Mouse (Mus musculus) right cerebral cortex, postnatal 36 days (tissue): ENCODE results near the gene 4930452B06Rik.

ENCODE experiments used
- DNase-seq, 2 experiments: peaks; one replicate each; pipeline ENCODE4 v3.0.0; 2022; ENCODE audit warnings: low spot score in 2 of 2, mixed read lengths in 1 of 2

The 4930452B06Rik gene

GRCm38 (mm10) chr14:8525232-8525631 is 140.8 kb downstream of the 4930452B06Rik start:
- DNase-seq, result no peak

GRCm38 (mm10) chr14:8517681-8518080 is 148.4 kb downstream of the 4930452B06Rik start:
- no peak for DNase-seq

GRCm38 (mm10) chr14:8514071-8514470 is 152.0 kb downstream of the 4930452B06Rik start:
- no peak for DNase-seq

GRCm38 (mm10) chr14:8511276-8511675 is 154.8 kb downstream of the 4930452B06Rik start:
- DNase-seq, result peak; percentile 11 to 24

- DNase-seq, result no peak
Measured at GRCm38 (mm10) chr14:8510288-8510959, 155.6 kb downstream of the 4930452B06Rik start.

GRCm38 (mm10) chr14:8508669-8509068 is 157.4 kb downstream of the 4930452B06Rik start:
- DNase-seq, result no peak

- DNase-seq, result no peak
Measured at GRCm38 (mm10) chr14:8504206-8504605, 161.8 kb downstream of the 4930452B06Rik start.

GRCm38 (mm10) chr14:8503345-8503744 is 162.7 kb downstream of the 4930452B06Rik start:
- no peak for DNase-seq

- DNase-seq, result no peak
Measured at GRCm38 (mm10) chr14:8502496-8502895, 163.5 kb downstream of the 4930452B06Rik start.

- no peak for DNase-seq
Measured at GRCm38 (mm10) chr14:8495691-8496090, 170.3 kb downstream of the 4930452B06Rik start.

GRCm38 (mm10) chr14:8494952-8495351 is 171.1 kb downstream of the 4930452B06Rik start:
- DNase-seq, result no peak

- no peak for DNase-seq
Measured at GRCm38 (mm10) chr14:8494260-8494659, 171.8 kb downstream of the 4930452B06Rik start.

- DNase-seq, result no peak
Measured at GRCm38 (mm10) chr14:8478098-8478497, 187.9 kb downstream of the 4930452B06Rik start.

GRCm38 (mm10) chr14:8477348-8477747 is 188.7 kb downstream of the 4930452B06Rik start:
- no peak for DNase-seq

- DNase-seq, result peak; percentile 33 to 48
Measured at GRCm38 (mm10) chr14:8476606-8477005, 189.4 kb downstream of the 4930452B06Rik start.

GRCm38 (mm10) chr14:8475851-8476250 is 190.2 kb downstream of the 4930452B06Rik start:
- no peak for DNase-seq

- DNase-seq, result no peak
Measured at GRCm38 (mm10) chr14:8472884-8473283, 193.2 kb downstream of the 4930452B06Rik start.

- DNase-seq, result peak in 1 of 2 experiments; percentile 26
Measured at GRCm38 (mm10) chr14:8464401-8465154, 201.5 kb downstream of the 4930452B06Rik start.

GRCm38 (mm10) chr14:8462973-8463372 is 203.1 kb downstream of the 4930452B06Rik start:
- DNase-seq, result no peak

- no peak for DNase-seq
Measured at GRCm38 (mm10) chr14:8462321-8462909, 203.6 kb downstream of the 4930452B06Rik start.

- DNase-seq, result peak; percentile 40 to 42
Measured at GRCm38 (mm10) chr14:8460226-8461129, 205.6 kb downstream of the 4930452B06Rik start.

- DNase-seq, result no peak
Measured at GRCm38 (mm10) chr14:8459759-8460158, 206.3 kb downstream of the 4930452B06Rik start.
